Mouse (Mus musculus) CH12.LX (cell line): ENCODE data around the gene Fscn1. TPM values are rescaled to one million over a fixed set of nuclear protein-coding genes. Genes with fewer than 3 reads are reported as not detected.

Source experiments
- DNase-seq: peaks from one replicate; pipeline ENCODE4 v3.0.0-alpha.2; 2013; ENCODE audit errors: extremely low read depth
- H3K27ac ChIP-seq: 2 replicates; pipeline ENCODE4 v1.5.1; 2012; ENCODE audit warnings: low read depth, mild to moderate bottlenecking, control low read depth, moderate library complexity; ENCODE audit not compliant: insufficient read depth
- H3K27me3 ChIP-seq: replicated peaks from 2 replicates; pipeline ENCODE3; 2012; ENCODE audit warnings: inconsistent platforms
- H3K36me3 ChIP-seq, 2 experiments: replicated peaks in 1 of 2; 2 replicates each; pipeline versions ENCODE3 to v1.6.1; 2012; ENCODE audit warnings: inconsistent platforms in 1 of 2, low read length in 1 of 2, mild to moderate bottlenecking in 1 of 2, mixed read lengths in 1 of 2, moderate library complexity in 1 of 2; ENCODE audit not compliant: control insufficient read depth in 1 of 2, insufficient read depth in 1 of 2
- H3K4me1 ChIP-seq, 2 experiments: 2 replicates each; pipeline ENCODE4 v1.6.1; 2012; ENCODE audit warnings: inconsistent platforms in 1 of 2, moderate library complexity in 1 of 2; ENCODE audit not compliant: insufficient read depth in 2 of 2, control insufficient read depth in 1 of 2
- H3K4me2 ChIP-seq: 2 replicates; pipeline ENCODE4 v1.6.1; 2012; ENCODE audit warnings: low read depth, mild to moderate bottlenecking, control low read depth; ENCODE audit not compliant: poor library complexity, insufficient read depth, severe bottlenecking
- H3K4me3 ChIP-seq, 3 experiments: fragments of 150-350 bp in 1 of 3; sonication (generic) in 1 of 3; replicated peaks in 1 of 3; 2 replicates each; pipeline versions ENCODE3 to v1.5.1; 2011 to 2012; ENCODE audit warnings: low read depth in 2 of 3, low read length in 2 of 3, mild to moderate bottlenecking in 2 of 3, moderate library complexity in 2 of 3, control low read depth in 1 of 3, improper control_type of control experiment in 1 of 3, inconsistent platforms in 1 of 3, mixed read lengths in 1 of 3; ENCODE audit not compliant: poor library complexity in 1 of 3
- H3K79me2 ChIP-seq: replicated peaks from 2 replicates; pipeline ENCODE4 v1.6.1; 2012; ENCODE audit warnings: mild to moderate bottlenecking, moderate library complexity; ENCODE audit not compliant: control insufficient read depth, poor library complexity, insufficient read depth, severe bottlenecking; ENCODE audit errors: extremely low read depth
- H3K9ac ChIP-seq: 2 replicates; pipeline ENCODE4 v1.6.1; 2012; ENCODE audit warnings: low read depth, mild to moderate bottlenecking, control low read depth, moderate library complexity; ENCODE audit not compliant: insufficient read depth
- H3K9me3 ChIP-seq: replicated peaks from 2 replicates; pipeline ENCODE3; 2012; ENCODE audit warnings: low read length, inconsistent platforms, mixed read lengths
- BHLHE40 ChIP-seq: IDR thresholded peaks from 2 replicates; pipeline ENCODE4 v1.6.1; 2011; ENCODE audit warnings: mild to moderate bottlenecking, low read depth, low read length, improper control_type of control experiment
- CHD2 ChIP-seq: IDR thresholded peaks from 2 replicates; pipeline ENCODE4 v1.6.1; 2011; ENCODE audit warnings: low read length, improper control_type of control experiment
- CTCF ChIP-seq, 2 experiments: IDR thresholded peaks in 1 of 2; conservative IDR thresholded peaks in 1 of 2; 2 replicates each; pipeline ENCODE4 v1.5.1; 2011 to 2012; ENCODE audit warnings: low read depth in 2 of 2, low read length in 2 of 2, improper control_type of control experiment in 1 of 2, inconsistent platforms in 1 of 2, mild to moderate bottlenecking in 1 of 2, moderate library complexity in 1 of 2
- ELF1 ChIP-seq: IDR thresholded peaks from 2 replicates; pipeline ENCODE4 v1.6.1; 2014; ENCODE audit warnings: low read depth, mild to moderate bottlenecking, inconsistent platforms, low read length, improper control_type of control experiment
- IRF4 ChIP-seq: IDR thresholded peaks from 2 replicates; pipeline ENCODE4 v1.6.1; 2014; ENCODE audit warnings: low read depth, mild to moderate bottlenecking, inconsistent platforms, low read length, improper control_type of control experiment
- JUN ChIP-seq: IDR thresholded peaks from 2 replicates; pipeline ENCODE4 v1.6.1; 2011; ENCODE audit warnings: low read depth, mild to moderate bottlenecking, low read length, improper control_type of control experiment, moderate library complexity; ENCODE audit not compliant: insufficient read depth
- MAFK ChIP-seq: IDR thresholded peaks from 2 replicates; pipeline ENCODE4 v1.6.1; 2011; ENCODE audit warnings: low read length, improper control_type of control experiment; ENCODE audit not compliant: insufficient replicate concordance
- MXI1 ChIP-seq: IDR thresholded peaks from 2 replicates; pipeline ENCODE4 v1.6.1; 2011; ENCODE audit warnings: mild to moderate bottlenecking, low read depth, low read length, improper control_type of control experiment
- NELFE ChIP-seq: IDR thresholded peaks from 2 replicates; pipeline ENCODE4 v1.6.1; 2011; ENCODE audit warnings: low read depth, low read length, improper control_type of control experiment
- NRF1 ChIP-seq: IDR thresholded peaks from 2 replicates; pipeline ENCODE4 v1.6.1; 2014; ENCODE audit warnings: low read depth, mild to moderate bottlenecking, inconsistent platforms, low read length, improper control_type of control experiment, moderate library complexity
- POLR2A ChIP-seq: IDR thresholded peaks from 2 replicates; pipeline ENCODE4 v1.6.1; 2011; ENCODE audit warnings: low read depth, mild to moderate bottlenecking, improper control_type of control experiment, low read length
- RAD21 ChIP-seq: IDR thresholded peaks from 2 replicates; pipeline ENCODE4 v1.6.1; 2011; ENCODE audit warnings: low read depth, mild to moderate bottlenecking, low read length, improper control_type of control experiment, moderate library complexity
- SIN3A ChIP-seq: IDR thresholded peaks from 2 replicates; pipeline ENCODE4 v1.6.1; 2012; ENCODE audit warnings: low read length, improper control_type of control experiment, inconsistent platforms
- SMC3 ChIP-seq: IDR thresholded peaks from 2 replicates; pipeline ENCODE4 v1.6.1; 2011; ENCODE audit warnings: low read depth, low read length, improper control_type of control experiment
- TBP ChIP-seq: conservative IDR thresholded peaks from 2 replicates; pipeline ENCODE4 v1.6.1; 2011; ENCODE audit warnings: low read depth, low read length, improper control_type of control experiment
- TCF12 ChIP-seq: IDR thresholded peaks from 2 replicates; pipeline ENCODE4 v1.6.1; 2014; ENCODE audit warnings: low read depth, mild to moderate bottlenecking, inconsistent platforms, low read length, improper control_type of control experiment
- USF1 ChIP-seq: IDR thresholded peaks from 2 replicates; pipeline ENCODE4 v1.6.1; 2014; ENCODE audit warnings: low read depth, mild to moderate bottlenecking, inconsistent platforms, low read length, improper control_type of control experiment
- USF2 ChIP-seq: conservative IDR thresholded peaks from 2 replicates; pipeline ENCODE4 v1.6.1; 2011; ENCODE audit warnings: low read depth, low read length, improper control_type of control experiment
- ZC3H11A ChIP-seq: IDR thresholded peaks from 2 replicates; pipeline ENCODE4 v1.6.1; 2012; ENCODE audit warnings: low read depth, mild to moderate bottlenecking, inconsistent platforms, low read length, improper control_type of control experiment
- ZKSCAN1 ChIP-seq: IDR thresholded peaks from 2 replicates; pipeline ENCODE4 v1.6.1; 2012; ENCODE audit warnings: low read depth, inconsistent platforms, low read length, improper control_type of control experiment, borderline replicate concordance
- ZMIZ1 ChIP-seq: IDR thresholded peaks from 2 replicates; pipeline ENCODE4 v1.6.1; 2012; ENCODE audit warnings: low read depth, mild to moderate bottlenecking, inconsistent platforms, low read length, improper control_type of control experiment
- ZNF384 ChIP-seq: IDR thresholded peaks from 2 replicates; pipeline ENCODE4 v1.6.1; 2012; ENCODE audit warnings: low read depth, low read length, improper control_type of control experiment, inconsistent platforms
- dilution Hi-C: fragments of 300-500 bp; cut with MboI; formaldehyde crosslinking; loops from 2 replicates; pipeline ENCODE4 v1.14.3; 2020; ENCODE audit warnings: low sequenced_read_pairs; ENCODE audit not compliant: extremely low pct_unique_long_range_greater_than_20kb, extremely low pct_ligation_motif_present
- in situ Hi-C: fragments of 300-500 bp; cut with MboI; formaldehyde crosslinking; loops from 3 replicates; pipeline ENCODE4 v1.14.3; 2019; ENCODE audit warnings: low sequenced_read_pairs, low pct_ligation_motif_present, low pct_unique_long_range_greater_than_20kb, mixed read lengths
- polyA plus RNA-seq: library from polyadenylated mRNA; unstranded; fragments of >175 nt; gene quantifications from 2 replicates; pipeline ENCODE4 v1.2.1, GENCODE M21; 2012; ENCODE audit warnings: low read depth; ENCODE audit not compliant: insufficient read length
- total RNA-seq, 2 experiments: library from RNA; depleted of rRNA; stranded (reverse); fragments of 300-350 nt in 1 of 2; fragments of >200 nt in 1 of 2; gene quantifications; 2 replicates each; pipeline ENCODE4 v1.2.3; 2012 to 2014

Fscn1 gene
- total and polyA plus RNA-seq, 3 experiments: 19.7 to 75.7 (median 65.3) TPM

- in situ Hi-C loops: no loop called here
Observed at GRCm38 (mm10) chr5:142989167-142989566, 29.0 kb downstream of the Fscn1 start.

GRCm38 (mm10) chr5:142994746-142995145 is 34.6 kb downstream of the Fscn1 start:
- no peak for DNase-seq
- no peak overlapping the region for H3K9ac ChIP-seq
- H3K79me2 ChIP-seq: no peaks in the 10 kb centered on the region
- no peaks in the 10 kb centered on the region for H3K9me3 ChIP-seq
- H3K4me2 ChIP-seq: no peak overlapping the region
- H3K27me3 ChIP-seq: no peaks in the 10 kb centered on the region
- H3K4me3 ChIP-seq: no peak overlapping the region
- dilution Hi-C loops (no loop called here), in situ Hi-C loops (no loop called here)
- H3K4me1 ChIP-seq: peaks cover 15 to 31% of the 10 kb centered on the region in 2 experiments
- no peak overlapping the region for H3K27ac ChIP-seq
- peaks cover 41 to 88% of the 10 kb centered on the region in 2 experiments for H3K36me3 ChIP-seq
- TF ChIP-seq ZNF384 (no peak), NELFE (no peak), ELF1 (no peak), SIN3A (no peak), CHD2 (no peak), POLR2A (no peak), BHLHE40 (no peak), USF2 (no peak), ZKSCAN1 (no peak)
- TF ChIP-seq, all 38 proteins: peak for 0

More at GRCm38 (mm10) chr5:142989167-142989566, 29.0 kb downstream of the Fscn1 start:
- Histone ChIP-seq H3K4me3 (no peak overlapping the region), H3K9ac (no peak overlapping the region), H3K9me3 (no peaks in the 10 kb centered on the region), H3K27ac (no peak overlapping the region), H3K4me2 (no peak overlapping the region), H3K27me3 (no peaks in the 10 kb centered on the region), H3K79me2 (no peaks in the 10 kb centered on the region), H3K4me1 (peaks cover 15 to 29% of the 10 kb centered on the region in 2 experiments), H3K36me3 (peaks cover 29 to 43% of the 10 kb centered on the region in 2 experiments)
- no peak for DNase-seq
- TF ChIP-seq RAD21 (no peak), MAFK (no peak), ZC3H11A (no peak), USF1 (no peak), MXI1 (no peak), BHLHE40 (no peak), CTCF (conservative IDR thresholded peaks at IDR 0.05 in 1 of 2, IDR thresholded peaks at IDR 0.05 in 1 of 2; ENCODE audit: low read depth in 2 of 2, low read length in 2 of 2) (no peak), CHD2 (no peak), NRF1 (no peak), IRF4 (no peak), TCF12 (no peak), TBP (no peak), ZNF384 (no peak), SMC3 (no peak), ELF1 (no peak), ZMIZ1 (no peak), JUN (no peak)
- dilution Hi-C loops: no loop called here
